Mouse (Mus musculus): ENCODE measurements around the gene Ppy. TPM values are rescaled to one million over a fixed set of nuclear protein-coding genes. Genes with fewer than 3 reads are reported as not detected.

Ppy gene
- polyA plus RNA-seq, 2 experiments: not detected

DNA sequence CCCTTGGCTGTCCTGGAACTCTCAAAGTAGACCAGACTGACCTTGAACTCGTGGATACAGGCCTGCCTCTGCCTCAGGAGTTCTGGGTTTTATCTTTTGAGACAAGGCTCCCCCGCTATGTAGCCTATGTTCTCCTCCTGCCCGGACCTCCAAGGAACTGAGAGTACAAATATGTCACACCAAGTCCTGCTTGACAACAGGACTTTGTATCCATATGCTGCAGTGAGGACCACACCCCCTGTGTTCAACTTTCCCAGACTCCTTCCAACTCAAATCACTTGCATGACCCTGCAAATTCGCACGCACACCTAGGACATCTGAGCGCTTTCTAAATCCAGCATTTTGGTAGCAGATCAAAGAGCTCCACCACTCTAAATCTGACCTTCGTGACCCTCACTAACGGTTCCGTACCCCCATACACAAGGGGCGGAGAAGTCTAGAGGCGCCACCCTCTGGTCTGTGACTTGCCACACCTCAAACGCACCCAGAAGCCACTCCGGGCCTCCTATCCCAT lies 43.9 kb upstream of the Ppy start:
- peaks cover 39% of the 10 kb centered on the region for H3K27me3 ChIP-seq (ENCODE audit: control insufficient read depth, insufficient read depth, low read length)
- DNase-seq (ENCODE audit: low read depth in 3 of 3, low spot score in 3 of 3) (peak in 1 of 3 experiments; percentile 41), ATAC-seq (ENCODE audit: insufficient read depth) (peak; percentile 63; the same call in 1 of the 2 replicates)
- H3K4me1 ChIP-seq (replicated peaks; ENCODE audit: control insufficient read depth in 2 of 2, insufficient read depth in 2 of 2, low read length in 1 of 2): peaks cover 0 to 5% of the 10 kb centered on the region in 2 experiments; a peak in 3 of 4 replicates
- peak overlapping the region; percentile 66 for H3K4me2 ChIP-seq (ENCODE audit: low read depth)
- no peak overlapping the region for H3K27ac ChIP-seq
- no peak overlapping the region for H3K9ac ChIP-seq (replicated peaks)
- no peaks in the 10 kb centered on the region; the same call in 1 of the 2 replicates for H3K36me3 ChIP-seq (replicated peaks; ENCODE audit: control insufficient read depth, insufficient read depth, low read depth)
- WGBS (ENCODE audit: insufficient replicate concordance): 19% methylated on average over 13 of the region's 13 CpGs
- TF ChIP-seq EP300 (IDR thresholded peaks at IDR 0.05; ENCODE audit: low read depth) (no peak), CTCF (IDR thresholded peaks at IDR 0.05; ENCODE audit: low read depth) (peak; percentile 37)
- H3K4me3 ChIP-seq (ENCODE audit: insufficient read depth in 1 of 2, low read depth in 2 of 2, low read length in 2 of 2): peak overlapping the region in 1 of 2 experiments; percentile 56; a peak in 3 of 4 replicates
- no peaks in the 10 kb centered on the region for H3K9me3 ChIP-seq (ENCODE audit: control insufficient read depth, low read length)

DNA sequence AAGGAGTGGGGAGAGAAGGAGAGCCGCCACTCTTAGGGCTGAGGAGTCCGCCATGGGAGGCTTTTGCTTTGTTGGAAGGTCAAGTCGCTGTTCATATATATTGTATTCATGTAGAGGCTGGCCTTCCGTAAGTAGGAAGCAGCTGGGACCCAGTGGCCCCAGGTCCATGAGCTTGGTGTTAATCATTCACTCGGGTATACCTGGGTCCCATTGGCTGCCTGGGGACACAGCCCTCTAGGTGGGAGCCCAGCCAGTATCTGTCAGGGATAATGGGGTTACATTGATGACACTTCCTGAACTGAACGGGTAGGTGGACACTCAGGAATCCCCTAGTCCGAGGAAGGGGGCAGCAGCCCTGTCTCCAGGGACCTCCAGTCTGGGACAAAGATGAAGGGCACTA lies 41.2 kb upstream of the Ppy start:
- no peak overlapping the region for H3K9ac ChIP-seq (replicated peaks)
- no peak for TF ChIP-seq EP300 (IDR thresholded peaks at IDR 0.05; ENCODE audit: low read depth)
- no peak for TF ChIP-seq CTCF (IDR thresholded peaks at IDR 0.05; ENCODE audit: low read depth)

DNA sequence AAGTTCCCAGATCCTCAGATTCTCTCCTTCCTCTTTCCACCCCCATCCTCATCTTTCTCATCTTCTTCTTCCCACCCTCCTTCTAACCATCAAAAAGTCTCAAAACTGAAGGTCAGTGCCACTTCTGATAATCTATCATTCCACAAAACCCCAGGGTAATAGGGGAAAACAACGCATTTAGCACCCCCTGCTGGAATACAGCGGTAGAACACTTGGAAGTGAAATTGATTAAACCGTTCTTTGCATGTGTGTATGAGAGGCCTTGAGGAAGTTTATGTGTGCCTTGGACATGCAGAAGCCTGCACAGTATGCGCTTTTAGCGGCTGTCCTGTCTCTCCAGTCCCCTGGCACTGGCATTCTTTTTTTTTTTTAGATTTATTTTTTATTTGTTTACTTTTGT lies 39.4 kb upstream of the Ppy start:
- DNase-seq (ENCODE audit: low read depth in 3 of 3, low spot score in 3 of 3) (peak in 1 of 3 experiments; percentile 62), ATAC-seq (ENCODE audit: insufficient read depth) (no peak)
- H3K27ac ChIP-seq: no peak overlapping the region
- no peaks in the 10 kb centered on the region; a peak in 1 of 4 replicates for H3K4me1 ChIP-seq (replicated peaks; ENCODE audit: control insufficient read depth in 2 of 2, insufficient read depth in 2 of 2, low read length in 1 of 2)
- peaks cover 12% of the 10 kb centered on the region for H3K27me3 ChIP-seq (ENCODE audit: control insufficient read depth, insufficient read depth, low read length)
- H3K4me2 ChIP-seq (ENCODE audit: low read depth): no peak overlapping the region
- H3K4me3 ChIP-seq (ENCODE audit: insufficient read depth in 1 of 2, low read depth in 2 of 2, low read length in 2 of 2): no peak overlapping the region
- WGBS (ENCODE audit: insufficient replicate concordance): 2% methylated on average over 5 of the region's 5 CpGs
- TF ChIP-seq EP300 (IDR thresholded peaks at IDR 0.05; ENCODE audit: low read depth) (no peak), CTCF (IDR thresholded peaks at IDR 0.05; ENCODE audit: low read depth) (peak; percentile 86)
- no peak overlapping the region for H3K9ac ChIP-seq (replicated peaks)
- H3K36me3 ChIP-seq (replicated peaks; ENCODE audit: control insufficient read depth, insufficient read depth, low read depth): no peaks in the 10 kb centered on the region
- H3K9me3 ChIP-seq (ENCODE audit: control insufficient read depth, low read length): no peaks in the 10 kb centered on the region

More for the DNA sequence above, 41.2 kb upstream of the Ppy start:
- DNase-seq (ENCODE audit: low read depth in 3 of 3, low spot score in 3 of 3) (no peak), ATAC-seq (ENCODE audit: insufficient read depth) (peak; percentile 50; the same call in 1 of the 2 replicates)
- Histone ChIP-seq H3K27ac (no peak overlapping the region), H3K4me3 (ENCODE audit: insufficient read depth in 1 of 2, low read depth in 2 of 2, low read length in 2 of 2) (no peak overlapping the region), H3K4me1 (replicated peaks; ENCODE audit: control insufficient read depth in 2 of 2, insufficient read depth in 2 of 2, low read length in 1 of 2) (peaks cover 0 to 5% of the 10 kb centered on the region in 2 experiments; a peak in 3 of 4 replicates), H3K9me3 (ENCODE audit: control insufficient read depth, low read length) (no peaks in the 10 kb centered on the region), H3K36me3 (replicated peaks; ENCODE audit: control insufficient read depth, insufficient read depth, low read depth) (no peaks in the 10 kb centered on the region), H3K27me3 (ENCODE audit: control insufficient read depth, insufficient read depth, low read length) (peaks cover 30% of the 10 kb centered on the region), H3K4me2 (ENCODE audit: low read depth) (0 out of 2 replicates have a peak overlapping the region, but pooled peaks have one; percentile 2)
- 50% methylated on average over 7 of the region's 7 CpGs for WGBS (ENCODE audit: insufficient replicate concordance)

DNA sequence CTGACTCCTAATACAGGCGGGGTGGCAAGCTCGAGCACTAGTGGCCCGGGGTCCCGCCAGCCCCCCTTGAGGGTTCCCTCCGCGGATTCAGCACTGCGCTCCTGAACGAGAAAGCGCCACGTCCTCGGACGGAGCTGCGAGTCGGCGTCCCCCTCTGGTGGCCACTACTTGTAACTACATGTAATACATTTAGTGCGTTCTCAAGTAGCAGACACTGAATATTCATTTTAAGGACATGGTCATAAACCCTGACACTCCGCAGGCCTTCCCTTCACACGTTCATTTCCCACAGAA lies 37.3 kb upstream of the Ppy start:
- H3K9ac ChIP-seq (replicated peaks): no peak overlapping the region
- H3K36me3 ChIP-seq (replicated peaks; ENCODE audit: control insufficient read depth, insufficient read depth, low read depth): no peaks in the 10 kb centered on the region
- no peak overlapping the region for H3K27ac ChIP-seq
- under 1% methylated on average over 18 of the region's 18 CpGs for WGBS (ENCODE audit: insufficient replicate concordance)
- peak overlapping the region; percentile 28 for H3K4me2 ChIP-seq (ENCODE audit: low read depth)
- H3K4me3 ChIP-seq (ENCODE audit: insufficient read depth in 1 of 2, low read depth in 2 of 2, low read length in 2 of 2): no peak overlapping the region
- ATAC-seq (ENCODE audit: insufficient read depth): no peak
- no peaks in the 10 kb centered on the region for H3K9me3 ChIP-seq (ENCODE audit: control insufficient read depth, low read length)
- no peaks in the 10 kb centered on the region for H3K4me1 ChIP-seq (replicated peaks; ENCODE audit: control insufficient read depth in 2 of 2, insufficient read depth in 2 of 2, low read length in 1 of 2)
- TF ChIP-seq CTCF (IDR thresholded peaks at IDR 0.05; ENCODE audit: low read depth) (peak; percentile 96), EP300 (IDR thresholded peaks at IDR 0.05; ENCODE audit: low read depth) (no peak)
- DNase-seq (ENCODE audit: low read depth in 3 of 3, low spot score in 3 of 3): no peak
- H3K27me3 ChIP-seq (ENCODE audit: control insufficient read depth, insufficient read depth, low read length): peaks cover under 1% of the 10 kb centered on the region; the same call in 1 of the 2 replicates

DNA sequence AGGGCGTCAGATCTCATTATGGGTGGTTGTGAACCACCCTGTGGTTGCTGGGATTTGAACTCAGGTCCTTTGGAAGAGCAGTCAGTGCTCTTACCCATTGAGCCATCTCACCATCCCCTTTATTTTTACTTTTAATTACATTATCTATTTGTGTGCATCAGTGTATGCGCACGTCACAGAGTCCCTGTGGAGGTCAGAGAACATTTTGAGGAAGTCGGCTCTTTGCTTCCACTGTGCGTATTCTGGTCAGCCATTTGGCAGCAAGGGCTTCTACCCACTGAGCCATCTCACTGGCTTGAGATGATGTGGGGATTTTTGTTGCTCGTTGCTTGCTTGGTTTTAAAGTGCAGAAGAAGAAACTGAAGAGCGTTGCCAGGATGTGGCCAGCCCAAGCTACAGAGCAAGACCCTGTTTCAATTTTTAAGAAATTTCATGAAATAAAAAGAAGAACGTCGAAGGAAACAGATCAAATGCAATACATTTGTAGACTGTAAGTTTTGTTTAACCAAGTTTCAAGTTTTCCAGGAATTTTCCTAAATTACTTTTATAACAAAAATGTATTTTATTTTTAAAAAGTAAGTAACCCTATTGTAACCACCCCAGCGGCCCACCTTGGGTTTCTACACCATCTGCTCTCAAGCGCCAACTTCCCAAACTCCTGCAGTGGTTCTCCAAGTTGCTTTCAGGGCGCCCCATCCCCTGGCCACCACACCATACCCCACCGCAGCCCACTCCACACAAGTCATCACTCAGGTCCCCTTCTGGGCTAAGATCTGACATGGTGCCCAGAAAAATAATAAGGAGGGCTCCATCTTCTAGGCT lies 36.7 kb upstream of the Ppy start:
- DNase-seq (ENCODE audit: low read depth in 3 of 3, low spot score in 3 of 3) (no peak), ATAC-seq (ENCODE audit: insufficient read depth) (no peak)
- TF ChIP-seq CTCF (IDR thresholded peaks at IDR 0.05; ENCODE audit: low read depth) (no peak; the same call in 1 of the 2 replicates), EP300 (IDR thresholded peaks at IDR 0.05; ENCODE audit: low read depth) (no peak)
- H3K4me2 ChIP-seq (ENCODE audit: low read depth): peak overlapping the region; percentile 28
- H3K27ac ChIP-seq: no peak overlapping the region
- no peaks in the 10 kb centered on the region; the same call in 1 of the 2 replicates for H3K27me3 ChIP-seq (ENCODE audit: control insufficient read depth, insufficient read depth, low read length)
- H3K9ac ChIP-seq (replicated peaks): no peak overlapping the region
- no peak overlapping the region for H3K4me3 ChIP-seq (ENCODE audit: insufficient read depth in 1 of 2, low read depth in 2 of 2, low read length in 2 of 2)
- H3K9me3 ChIP-seq (ENCODE audit: control insufficient read depth, low read length): no peaks in the 10 kb centered on the region
- H3K36me3 ChIP-seq (replicated peaks; ENCODE audit: control insufficient read depth, insufficient read depth, low read depth): no peaks in the 10 kb centered on the region
- 23% methylated on average over 13 of the region's 13 CpGs for WGBS (ENCODE audit: insufficient replicate concordance)
- H3K4me1 ChIP-seq (replicated peaks; ENCODE audit: control insufficient read depth in 2 of 2, insufficient read depth in 2 of 2, low read length in 1 of 2): no peaks in the 10 kb centered on the region

All from liver, embryonic 14.5 days (tissue).